Mouse (Mus musculus) heart, embryonic 12.5 days (tissue): ENCODE data around the gene Psmb8. TPM values are rescaled to one million over a fixed set of nuclear protein-coding genes. Genes with fewer than 3 reads are reported as not detected.

Experiments
- ATAC-seq: fragments of 200-750 bp; cut with Nextera tagmentation; 2 replicates; pipeline ENCODE4 v1.8.0; 2017; ENCODE audit warnings: moderate TSS enrichment, moderate library complexity; ENCODE audit not compliant: insufficient number of reproducible peaks, low FRiP score
- H3K27ac ChIP-seq: fragments of 300-500 bp; sonication (generic); 2 replicates; pipeline ENCODE4 v1.5.1; 2016; ENCODE audit warnings: mild to moderate bottlenecking, moderate library complexity; ENCODE audit not compliant: poor library complexity, severe bottlenecking
- H3K27me3 ChIP-seq: fragments of 300-500 bp; sonication (generic); replicated peaks from 2 replicates; pipeline ENCODE4 v1.6.1; 2016; ENCODE audit warnings: mild to moderate bottlenecking, moderate library complexity
- H3K36me3 ChIP-seq: fragments of 300-500 bp; sonication (generic); 2 replicates; pipeline ENCODE4 v1.6.1; 2016; ENCODE audit warnings: mild to moderate bottlenecking, moderate library complexity
- H3K4me1 ChIP-seq: fragments of 300-500 bp; sonication (generic); replicated peaks from 2 replicates; pipeline ENCODE4 v1.6.1; 2016; ENCODE audit warnings: mild to moderate bottlenecking
- H3K4me2 ChIP-seq: fragments of 300-500 bp; sonication (generic); 2 replicates; pipeline ENCODE4 v1.6.1; 2016; ENCODE audit warnings: mild to moderate bottlenecking, moderate library complexity
- H3K4me3 ChIP-seq: fragments of 300-500 bp; sonication (generic); 2 replicates; pipeline ENCODE4 v1.5.1; 2016; ENCODE audit warnings: mild to moderate bottlenecking
- H3K9ac ChIP-seq: fragments of 300-500 bp; sonication (generic); 2 replicates; pipeline ENCODE4 v1.6.1; 2016; ENCODE audit warnings: mild to moderate bottlenecking, moderate library complexity
- H3K9me3 ChIP-seq: fragments of 300-500 bp; sonication (generic); replicated peaks from 2 replicates; pipeline ENCODE4 v1.6.1; 2016; ENCODE audit warnings: mild to moderate bottlenecking, moderate library complexity
- WGBS: fragments of 180-500 bp; shearing (Covaris S2); methylation state at CpG from one replicate; pipeline ENCODE4 v1.1.7; 2016; 5-methylcytosine and 5-hydroxymethylcytosine counted together
- polyA plus RNA-seq: library from polyadenylated mRNA; unstranded; fragments of >200 nt; fragmentation: Nextera tagmentation; extraction: Ambion mirVana; gene quantifications from 2 replicates; pipeline ENCODE4 v1.2.1, GENCODE M21; 2016

The Psmb8 gene
- polyA plus RNA-seq, 1 experiment from 2014 or later: 1.9 TPM

DNA sequence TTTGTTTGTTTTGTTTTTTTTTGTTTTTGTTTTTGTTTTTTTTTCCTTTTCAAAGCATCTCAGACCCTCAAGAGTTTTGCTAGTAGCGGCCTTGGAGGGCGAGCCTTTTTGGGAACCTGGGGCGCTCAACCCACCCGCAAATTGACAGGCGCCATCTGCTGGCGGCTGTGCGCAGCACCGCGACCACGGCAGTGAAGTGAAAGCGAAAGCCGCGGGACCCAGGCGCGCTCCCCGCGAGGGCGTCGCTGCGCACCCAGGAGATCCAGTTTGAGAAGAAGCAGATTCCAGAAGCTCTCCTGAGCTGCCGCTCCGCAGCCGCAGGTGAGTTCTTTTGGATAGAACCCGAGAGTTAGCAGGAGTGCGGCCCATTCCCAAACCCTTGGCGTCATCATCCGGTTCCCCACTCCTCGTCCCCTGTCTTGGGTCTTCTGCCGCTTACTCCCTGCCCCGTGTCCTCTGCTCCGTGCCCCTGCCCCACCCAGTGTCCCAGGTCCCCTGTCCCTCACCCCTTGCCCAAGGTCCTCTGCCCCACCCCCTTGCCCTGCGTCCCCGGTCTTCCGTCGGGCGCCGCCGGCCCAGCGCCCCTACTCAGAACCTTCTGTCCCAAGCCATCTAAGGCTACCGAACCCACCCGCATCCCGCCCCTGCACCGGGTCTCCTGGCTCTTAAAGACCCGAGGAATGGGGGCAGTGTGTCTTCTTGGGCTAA is 6.9 kb downstream of the Psmb8 start:
- WGBS: 1% methylated on average over 44 of the region's 44 CpGs
- Histone ChIP-seq H3K36me3 (no peaks in the 10 kb centered on the region), H3K4me1 (peaks cover 11% of the 10 kb centered on the region), H3K27me3 (peaks cover 77% of the 10 kb centered on the region), H3K27ac (no peak overlapping the region), H3K4me3 (peak overlapping the region; percentile 80), H3K9ac (peak overlapping the region; percentile 73), H3K9me3 (peaks cover 1% of the 10 kb centered on the region; the same call in 1 of the 2 replicates), H3K4me2 (peak overlapping the region; percentile 97)
- ATAC-seq: 0 out of 2 replicates have a peak, but pooled peaks have one; percentile 26

DNA sequence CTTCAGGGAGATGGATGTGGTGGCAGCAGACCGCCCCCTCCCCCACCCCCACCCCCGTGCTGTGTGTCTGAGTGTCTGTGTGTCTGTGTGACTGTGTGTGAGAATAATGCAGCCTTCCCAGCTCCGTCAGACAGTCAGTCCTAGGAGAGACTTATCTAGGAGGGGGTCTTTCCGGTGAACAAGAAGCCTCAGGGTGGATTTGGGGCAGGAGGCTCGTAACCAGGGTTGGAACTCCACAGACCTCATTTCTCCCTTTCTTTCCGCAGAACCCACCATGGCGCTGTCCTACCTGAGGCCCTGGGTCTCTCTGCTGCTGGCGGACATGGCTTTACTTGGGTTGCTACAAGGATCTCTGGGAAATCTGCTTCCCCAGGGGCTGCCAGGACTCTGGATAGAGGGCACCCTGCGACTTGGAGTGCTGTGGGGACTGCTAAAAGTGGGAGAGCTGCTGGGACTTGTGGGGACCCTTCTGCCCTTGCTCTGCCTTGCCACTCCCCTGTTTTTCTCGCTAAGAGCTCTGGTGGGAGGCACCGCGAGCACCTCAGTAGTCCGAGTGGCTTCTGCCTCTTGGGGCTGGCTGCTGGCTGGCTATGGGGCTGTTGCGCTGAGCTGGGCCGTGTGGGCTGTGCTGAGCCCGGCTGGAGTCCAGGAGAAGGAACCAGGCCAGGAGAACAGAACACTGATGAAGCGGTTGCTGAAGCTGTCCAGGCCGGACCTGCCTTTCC is 7.7 kb downstream of the Psmb8 start:
- H3K27ac ChIP-seq: no peak overlapping the region
- no peak for ATAC-seq
- no peaks in the 10 kb centered on the region for H3K36me3 ChIP-seq
- peak overlapping the region; percentile 80 for H3K4me3 ChIP-seq
- H3K9ac ChIP-seq: peak overlapping the region; percentile 73
- H3K9me3 ChIP-seq: peaks cover 6% of the 10 kb centered on the region; the same call in 1 of the 2 replicates
- peaks cover 11% of the 10 kb centered on the region for H3K4me1 ChIP-seq
- 13% methylated on average over 18 of the region's 18 CpGs for WGBS
- H3K4me2 ChIP-seq: peak overlapping the region; percentile 97
- peaks cover 80% of the 10 kb centered on the region for H3K27me3 ChIP-seq

DNA sequence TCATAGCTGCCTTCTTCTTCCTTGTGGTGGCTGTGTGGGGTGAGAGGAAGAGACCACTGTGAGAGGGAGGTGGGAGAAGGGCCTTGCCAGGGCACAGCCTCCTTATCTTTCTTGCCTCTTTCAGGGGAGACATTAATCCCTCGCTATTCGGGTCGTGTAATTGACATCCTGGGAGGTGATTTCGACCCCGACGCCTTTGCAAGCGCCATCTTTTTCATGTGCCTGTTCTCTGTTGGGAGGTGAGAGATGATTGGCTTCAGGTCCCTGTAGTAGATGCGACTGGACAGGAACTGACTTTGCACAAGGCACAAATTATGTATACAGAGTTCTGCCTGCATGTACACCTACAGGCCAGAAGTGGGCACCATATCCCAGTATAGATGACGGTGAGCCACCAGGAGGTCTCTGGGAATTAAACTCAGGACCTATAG is 8.2 kb downstream of the Psmb8 start:
- H3K27me3 ChIP-seq: peaks cover 81% of the 10 kb centered on the region
- no peak for ATAC-seq

DNA sequence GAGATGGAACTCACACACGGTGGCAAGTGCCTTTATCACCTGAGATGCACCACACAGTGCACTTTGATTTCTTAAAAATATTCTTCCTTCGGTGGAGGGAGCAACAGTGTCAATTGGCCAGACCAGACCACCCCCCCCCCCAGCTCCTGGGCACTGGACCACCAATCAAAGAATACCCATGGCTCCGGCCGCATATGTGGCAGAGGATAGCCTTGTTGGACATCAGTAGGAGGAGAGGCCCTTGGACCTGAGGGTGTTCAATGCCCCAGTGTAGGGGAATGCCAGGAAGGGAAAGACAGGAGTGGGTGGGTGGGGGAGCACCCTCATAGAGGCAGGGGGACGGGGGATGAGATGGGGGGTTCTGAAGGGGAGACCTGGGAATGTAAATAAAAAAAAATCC is 9.2 kb downstream of the Psmb8 start:
- no peak for ATAC-seq
- Histone ChIP-seq H3K27ac (no peak overlapping the region), H3K36me3 (no peaks in the 10 kb centered on the region), H3K9ac (no peak overlapping the region), H3K4me1 (peaks cover 11% of the 10 kb centered on the region), H3K4me2 (no peak overlapping the region), H3K9me3 (peaks cover 6% of the 10 kb centered on the region; the same call in 1 of the 2 replicates), H3K4me3 (no peak overlapping the region), H3K27me3 (peaks cover 81% of the 10 kb centered on the region)
- 84% methylated on average over 5 of the region's 5 CpGs for WGBS

More for the DNA sequence above, 8.2 kb downstream of the Psmb8 start:
- Histone ChIP-seq H3K36me3 (no peaks in the 10 kb centered on the region), H3K4me3 (no peak overlapping the region), H3K4me2 (peak overlapping the region; percentile 97), H3K9ac (no peak overlapping the region), H3K4me1 (peaks cover 11% of the 10 kb centered on the region), H3K9me3 (peaks cover 6% of the 10 kb centered on the region; the same call in 1 of the 2 replicates), H3K27ac (no peak overlapping the region)
- WGBS: 17% methylated on average over 9 of the region's 9 CpGs

DNA sequence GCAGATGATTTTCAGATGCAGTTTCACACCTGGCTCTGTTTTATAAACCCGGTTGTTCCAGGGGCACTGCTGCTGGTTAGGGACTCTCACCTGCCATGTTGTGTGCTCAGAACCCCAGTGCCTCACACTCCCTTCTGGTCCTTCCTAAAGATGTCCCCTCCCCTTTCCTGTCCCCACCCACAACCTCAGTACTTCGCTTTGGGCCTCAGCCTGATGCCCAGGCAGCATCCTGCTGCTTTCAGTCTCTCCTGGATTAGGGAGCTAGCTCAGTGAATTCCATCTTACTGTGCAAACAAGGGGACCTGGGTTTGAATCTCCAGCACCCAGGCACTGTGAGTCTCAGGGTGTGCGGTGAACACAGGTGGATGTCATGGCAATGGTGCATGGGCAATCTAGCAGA is 9.9 kb downstream of the Psmb8 start:
- no peak overlapping the region for H3K27ac ChIP-seq
- peaks cover 6% of the 10 kb centered on the region; the same call in 1 of the 2 replicates for H3K9me3 ChIP-seq
- H3K9ac ChIP-seq: no peak overlapping the region
- H3K36me3 ChIP-seq: no peaks in the 10 kb centered on the region
- peaks cover 11% of the 10 kb centered on the region for H3K4me1 ChIP-seq
- H3K4me2 ChIP-seq: no peak overlapping the region
- peaks cover 86% of the 10 kb centered on the region for H3K27me3 ChIP-seq
- no peak overlapping the region for H3K4me3 ChIP-seq
- no peak for ATAC-seq
- WGBS: 54% methylated on average over 3 of the region's 3 CpGs

DNA sequence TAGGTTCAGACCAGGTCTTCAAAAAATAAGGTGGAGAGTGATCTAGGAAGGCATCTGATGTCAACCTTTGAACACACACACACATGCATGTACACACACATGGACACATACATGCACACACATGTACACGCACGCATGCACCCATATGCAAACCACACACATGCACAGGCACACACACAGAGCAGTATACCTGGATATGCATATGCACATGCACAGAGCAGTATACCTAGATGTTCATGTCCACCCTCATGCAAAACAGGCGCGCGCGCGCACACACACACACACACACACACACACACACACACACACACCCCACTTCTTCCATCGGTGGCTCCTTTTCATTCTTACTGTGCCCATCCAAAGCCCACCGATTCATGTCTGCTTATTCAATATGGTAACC is 10.3 kb downstream of the Psmb8 start:
- Histone ChIP-seq H3K36me3 (no peaks in the 10 kb centered on the region), H3K27ac (no peak overlapping the region), H3K9me3 (peaks cover 6% of the 10 kb centered on the region; the same call in 1 of the 2 replicates), H3K9ac (no peak overlapping the region), H3K27me3 (peaks cover 87% of the 10 kb centered on the region), H3K4me2 (no peak overlapping the region), H3K4me1 (peaks cover 11% of the 10 kb centered on the region), H3K4me3 (no peak overlapping the region)
- WGBS: 94% methylated on average over 9 of the region's 9 CpGs
- ATAC-seq: no peak

DNA sequence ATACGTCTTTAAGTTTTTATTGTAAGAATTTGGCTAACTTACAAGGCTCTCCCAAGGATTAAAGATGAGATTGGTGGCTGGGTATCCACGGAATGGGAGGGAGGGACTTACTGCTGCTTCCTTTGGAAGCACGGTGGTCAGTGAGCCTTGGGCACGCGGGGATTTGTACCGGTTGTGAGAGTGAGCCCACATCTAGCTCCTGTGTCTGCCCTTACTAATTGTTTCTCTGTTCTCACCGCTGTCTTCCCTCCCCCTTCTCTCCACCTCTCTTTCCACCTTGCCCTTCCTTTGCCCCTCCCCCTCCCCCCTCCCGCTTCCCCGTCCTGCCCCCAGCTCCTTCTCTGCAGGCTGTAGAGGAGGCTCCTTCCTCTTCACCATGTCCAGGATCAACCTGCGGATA is 10.9 kb downstream of the Psmb8 start:
- no peak overlapping the region for H3K9ac ChIP-seq
- H3K27me3 ChIP-seq: peaks cover 87% of the 10 kb centered on the region
- 15% methylated on average over 10 of the region's 10 CpGs for WGBS
- H3K36me3 ChIP-seq: no peaks in the 10 kb centered on the region
- no peak overlapping the region for H3K27ac ChIP-seq
- H3K9me3 ChIP-seq: peaks cover 6% of the 10 kb centered on the region; the same call in 1 of the 2 replicates
- H3K4me3 ChIP-seq: no peak overlapping the region
- no peak overlapping the region for H3K4me2 ChIP-seq
- ATAC-seq: no peak
- H3K4me1 ChIP-seq: peaks cover 11% of the 10 kb centered on the region

DNA sequence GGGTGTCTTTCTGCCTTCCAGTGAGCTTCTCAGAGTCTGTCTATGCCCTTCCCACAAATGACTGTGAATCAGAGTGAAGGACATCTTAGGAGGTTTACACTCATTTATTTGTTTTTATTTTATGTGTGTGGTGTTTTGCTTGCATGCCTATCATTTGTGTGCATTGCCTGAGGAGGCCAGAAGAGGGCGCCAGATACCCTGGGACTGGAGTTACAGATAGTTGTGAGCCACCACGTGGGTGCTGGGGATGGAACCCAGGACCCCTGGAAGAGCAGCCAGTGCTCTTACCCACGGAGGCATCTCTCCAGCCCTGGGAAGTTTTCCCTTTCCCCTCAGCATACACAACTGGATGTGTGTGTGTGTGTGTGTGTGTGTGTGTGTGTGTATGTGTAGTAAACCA is 12.2 kb downstream of the Psmb8 start:
- Histone ChIP-seq H3K36me3 (no peaks in the 10 kb centered on the region), H3K27ac (no peak overlapping the region), H3K9me3 (peaks cover 6% of the 10 kb centered on the region; the same call in 1 of the 2 replicates), H3K4me3 (no peak overlapping the region), H3K4me2 (no peak overlapping the region), H3K4me1 (peaks cover 10% of the 10 kb centered on the region), H3K9ac (no peak overlapping the region), H3K27me3 (peaks cover 92% of the 10 kb centered on the region)
- WGBS: 47% methylated on average over 3 of the region's 3 CpGs
- ATAC-seq: no peak

DNA sequence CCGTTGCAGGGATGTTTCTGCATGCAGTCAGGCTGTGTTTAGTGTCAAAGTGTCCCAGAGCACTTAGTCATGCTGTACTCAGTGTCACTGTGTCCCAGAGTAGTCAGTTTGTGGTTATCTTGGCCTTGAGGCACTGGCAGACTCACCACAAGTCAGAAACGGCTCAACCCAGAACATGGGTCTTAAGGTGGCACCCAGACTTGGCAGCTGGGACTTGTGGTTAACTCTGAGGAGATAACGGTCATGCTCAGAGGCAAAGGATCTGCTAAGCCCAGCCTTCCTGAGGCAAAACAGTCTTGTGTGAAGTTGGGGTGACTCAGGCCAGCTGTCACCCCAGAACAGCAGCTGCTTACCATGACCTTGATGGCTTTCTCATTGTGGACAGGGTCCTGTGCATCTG is 13.1 kb downstream of the Psmb8 start:
- Histone ChIP-seq H3K27ac (no peak overlapping the region), H3K27me3 (peaks cover 92% of the 10 kb centered on the region), H3K4me2 (no peak overlapping the region), H3K9me3 (peaks cover 6% of the 10 kb centered on the region; the same call in 1 of the 2 replicates), H3K4me3 (no peak overlapping the region), H3K36me3 (no peaks in the 10 kb centered on the region), H3K4me1 (0 out of 2 replicates have a peak, but pooled peaks cover under 1% of the 10 kb centered on the region), H3K9ac (no peak overlapping the region)
- 57% methylated on average over 3 of the region's 3 CpGs for WGBS
- no peak for ATAC-seq

DNA sequence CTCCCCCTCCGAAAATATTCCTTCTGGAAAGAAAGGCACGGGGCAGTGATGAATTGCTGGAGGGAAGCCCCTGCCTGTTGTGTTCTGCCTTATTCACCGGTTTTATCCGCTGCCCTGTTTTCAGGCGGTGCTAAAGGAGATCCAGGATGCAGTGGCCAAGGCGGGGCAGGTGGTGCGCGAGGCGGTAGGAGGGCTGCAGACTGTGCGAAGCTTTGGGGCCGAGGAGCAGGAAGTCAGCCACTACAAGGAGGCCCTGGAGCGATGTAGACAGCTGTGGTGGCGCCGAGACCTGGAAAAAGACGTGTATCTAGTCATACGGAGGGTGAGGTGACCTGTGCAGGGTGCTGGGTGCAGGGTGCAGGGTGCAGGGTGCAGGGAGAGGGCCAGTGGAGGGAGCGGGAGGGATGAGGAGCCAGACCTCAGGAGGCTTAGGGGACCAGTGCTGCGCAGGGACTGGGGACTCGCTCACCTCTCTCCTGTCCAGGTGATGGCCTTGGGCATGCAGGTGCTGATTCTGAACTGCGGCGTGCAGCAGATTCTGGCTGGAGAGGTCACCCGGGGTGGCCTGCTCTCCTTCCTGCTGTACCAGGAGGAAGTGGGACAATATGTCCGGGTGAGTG is 14.3 kb downstream of the Psmb8 start:
- Histone ChIP-seq H3K9me3 (peaks cover 6% of the 10 kb centered on the region; the same call in 1 of the 2 replicates), H3K4me3 (no peak overlapping the region), H3K9ac (no peak overlapping the region), H3K36me3 (no peaks in the 10 kb centered on the region), H3K4me2 (no peak overlapping the region), H3K27ac (no peak overlapping the region), H3K27me3 (peaks cover 87% of the 10 kb centered on the region), H3K4me1 (no peaks in the 10 kb centered on the region)
- no peak for ATAC-seq
- 29% methylated on average over 23 of the region's 23 CpGs for WGBS

DNA sequence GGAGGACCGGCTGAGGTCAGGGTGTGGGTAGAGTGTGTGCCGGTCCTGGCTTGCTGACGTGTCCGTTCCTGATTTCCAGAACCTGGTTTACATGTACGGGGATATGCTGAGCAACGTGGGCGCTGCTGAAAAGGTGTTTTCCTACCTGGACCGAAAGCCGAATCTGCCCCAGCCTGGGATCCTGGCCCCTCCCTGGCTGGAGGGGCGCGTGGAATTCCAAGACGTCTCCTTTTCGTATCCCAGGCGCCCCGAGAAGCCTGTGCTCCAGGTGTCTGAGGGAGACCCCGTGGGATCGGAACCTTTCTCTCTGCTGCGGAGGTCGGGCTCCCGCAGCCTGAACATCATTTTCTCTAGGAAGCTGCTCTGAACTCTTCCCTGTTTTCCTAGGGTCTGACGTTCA is 16.4 kb downstream of the Psmb8 start:
- Histone ChIP-seq H3K36me3 (no peaks in the 10 kb centered on the region), H3K4me2 (no peak overlapping the region), H3K27me3 (peaks cover 78% of the 10 kb centered on the region), H3K9ac (no peak overlapping the region), H3K27ac (no peak overlapping the region), H3K4me3 (no peak overlapping the region), H3K9me3 (peaks cover 9% of the 10 kb centered on the region), H3K4me1 (no peaks in the 10 kb centered on the region)
- no peak for ATAC-seq
- 48% methylated on average over 21 of the region's 21 CpGs for WGBS
